Mouse (Mus musculus): ENCODE data around the gene Slc35f5.
A peak's percentile ranks its signal among the peaks of the same experiment; 100 is the strongest.

Slc35f5 gene

DNA sequence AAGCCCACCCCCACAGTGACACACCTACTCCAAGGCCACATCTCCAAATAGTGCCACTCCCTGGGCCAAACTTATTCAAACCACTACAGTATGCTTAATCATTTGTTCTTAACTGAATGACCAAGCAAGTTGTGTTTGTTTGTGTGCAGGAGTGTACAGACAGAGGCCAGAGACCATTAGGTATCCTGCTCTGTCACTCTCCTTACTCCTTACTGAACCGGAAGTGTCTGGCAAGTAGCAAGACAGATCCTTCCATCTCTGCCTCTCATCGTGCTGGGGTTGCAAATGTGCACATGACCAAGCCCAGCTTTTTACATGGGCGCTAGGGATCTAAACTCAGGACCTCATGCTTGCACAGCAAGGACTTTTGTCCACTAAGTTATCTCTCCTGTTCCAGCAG, 1.1 kb upstream of the Slc35f5 start:
- TF ChIP-seq POU5F1 (IDR thresholded peaks at IDR 0.05; ENCODE audit: borderline replicate concordance, low read length) (no peak), CTCF (conservative IDR thresholded peaks at IDR 0.05; ENCODE audit: low read length) (no peak), NANOG (IDR thresholded peaks at IDR 0.05; ENCODE audit: borderline replicate concordance, low read length) (no peak)

GRCm38 (mm10) chr1:125559721-125560120, 674 bp upstream of the Slc35f5 start:
- Histone ChIP-seq H3K36me3 (ENCODE audit: insufficient read depth, low read length) (no peaks in the 10 kb centered on the region), H3K27me3 (ENCODE audit: insufficient read depth, low read length) (no peaks in the 10 kb centered on the region), H3K9me3 (ENCODE audit: low read length) (no peaks in the 10 kb centered on the region), H3K4me1 (replicated peaks; ENCODE audit: low read depth, low read length) (peaks cover 39% of the 10 kb centered on the region), H3K4me3 (replicated peaks; ENCODE audit: low read length) (peak overlapping the region; percentile 91)
- TF ChIP-seq NANOG (IDR thresholded peaks at IDR 0.05; ENCODE audit: borderline replicate concordance, low read length) (no peak), POU5F1 (IDR thresholded peaks at IDR 0.05; ENCODE audit: borderline replicate concordance, low read length) (no peak)

More for the DNA sequence above, 1.1 kb upstream of the Slc35f5 start:
- Histone ChIP-seq H3K27me3 (ENCODE audit: insufficient read depth, low read length) (no peaks in the 10 kb centered on the region), H3K9me3 (ENCODE audit: low read length) (no peaks in the 10 kb centered on the region), H3K36me3 (ENCODE audit: insufficient read depth, low read length) (no peaks in the 10 kb centered on the region), H3K4me3 (replicated peaks; ENCODE audit: low read length) (peak overlapping the region; percentile 91), H3K4me1 (replicated peaks; ENCODE audit: low read depth, low read length) (peaks cover 39% of the 10 kb centered on the region)

- Histone ChIP-seq H3K9me3 (ENCODE audit: low read length) (no peaks in the 10 kb centered on the region), H3K4me1 (replicated peaks; ENCODE audit: low read depth, low read length) (peaks cover 39% of the 10 kb centered on the region), H3K27me3 (ENCODE audit: insufficient read depth, low read length) (no peaks in the 10 kb centered on the region), H3K4me3 (replicated peaks; ENCODE audit: low read length) (peak overlapping the region; percentile 91), H3K36me3 (ENCODE audit: insufficient read depth, low read length) (no peaks in the 10 kb centered on the region)
- TF ChIP-seq POU5F1 (IDR thresholded peaks at IDR 0.05; ENCODE audit: borderline replicate concordance, low read length), result no peak
- TF ChIP-seq CTCF (conservative IDR thresholded peaks at IDR 0.05; ENCODE audit: low read length), result no peak
- TF ChIP-seq NANOG (IDR thresholded peaks at IDR 0.05; ENCODE audit: borderline replicate concordance, low read length), result no peak
Measured at GRCm38 (mm10) chr1:125561206-125561605, 811 bp downstream of the Slc35f5 start.

DNA sequence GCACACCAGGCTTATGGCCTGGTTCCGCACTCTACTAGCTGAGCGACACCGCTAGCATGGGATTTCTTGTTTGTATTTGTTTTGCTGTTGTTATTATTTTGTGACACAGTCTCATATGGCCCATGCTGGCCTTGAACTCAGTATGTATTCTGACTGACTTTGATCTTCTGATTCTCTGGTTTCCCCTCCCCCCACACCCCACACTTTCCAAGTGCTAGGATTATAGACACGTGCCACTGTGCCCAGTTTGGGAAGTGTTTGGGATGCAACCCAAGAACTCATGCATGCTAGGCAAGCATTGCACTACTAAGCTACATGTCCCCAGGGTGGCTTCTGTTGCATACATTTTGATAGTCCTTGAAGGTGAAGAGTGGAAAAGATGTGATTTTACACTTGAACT, 1.4 kb downstream of the Slc35f5 start:
- H3K4me3 ChIP-seq (replicated peaks; ENCODE audit: low read length), result peak overlapping the region; percentile 91
- H3K4me1 ChIP-seq (replicated peaks; ENCODE audit: low read depth, low read length), result peaks cover 39% of the 10 kb centered on the region
- H3K9me3 ChIP-seq (ENCODE audit: low read length), result no peaks in the 10 kb centered on the region
- H3K36me3 ChIP-seq (ENCODE audit: insufficient read depth, low read length), result no peaks in the 10 kb centered on the region
- TF ChIP-seq NANOG (IDR thresholded peaks at IDR 0.05; ENCODE audit: borderline replicate concordance, low read length) (no peak), CTCF (conservative IDR thresholded peaks at IDR 0.05; ENCODE audit: low read length) (no peak), POU5F1 (IDR thresholded peaks at IDR 0.05; ENCODE audit: borderline replicate concordance, low read length) (no peak)
- H3K27me3 ChIP-seq (ENCODE audit: insufficient read depth, low read length), result no peaks in the 10 kb centered on the region

DNA sequence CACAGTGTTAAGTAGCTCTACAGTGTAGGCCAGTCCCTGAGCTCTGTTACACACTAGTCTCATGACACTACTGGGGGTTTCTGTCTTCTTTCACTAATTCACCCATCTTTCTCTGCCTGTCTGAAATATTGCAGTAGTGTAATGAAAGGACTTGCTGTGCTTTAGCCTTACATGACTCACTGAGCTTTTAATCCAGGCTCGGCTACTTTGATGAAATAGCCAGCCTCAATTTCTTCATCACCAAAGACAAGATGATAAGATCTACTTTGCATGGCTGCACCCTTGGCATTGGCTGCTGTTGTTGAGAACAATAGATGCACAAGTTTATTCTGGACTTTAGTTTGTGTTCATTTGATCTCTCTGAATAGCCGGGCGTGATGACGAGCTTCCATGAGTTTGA, 7.7 kb downstream of the Slc35f5 start:
- Histone ChIP-seq H3K27me3 (ENCODE audit: insufficient read depth, low read length) (no peaks in the 10 kb centered on the region), H3K9me3 (ENCODE audit: low read length) (no peaks in the 10 kb centered on the region), H3K36me3 (ENCODE audit: insufficient read depth, low read length) (peaks cover 39% of the 10 kb centered on the region), H3K4me1 (replicated peaks; ENCODE audit: low read depth, low read length) (no peaks in the 10 kb centered on the region), H3K4me3 (replicated peaks; ENCODE audit: low read length) (no peak overlapping the region)
- TF ChIP-seq CTCF (conservative IDR thresholded peaks at IDR 0.05; ENCODE audit: low read length) (no peak), POU5F1 (IDR thresholded peaks at IDR 0.05; ENCODE audit: borderline replicate concordance, low read length) (no peak), NANOG (IDR thresholded peaks at IDR 0.05; ENCODE audit: borderline replicate concordance, low read length) (no peak)

DNA sequence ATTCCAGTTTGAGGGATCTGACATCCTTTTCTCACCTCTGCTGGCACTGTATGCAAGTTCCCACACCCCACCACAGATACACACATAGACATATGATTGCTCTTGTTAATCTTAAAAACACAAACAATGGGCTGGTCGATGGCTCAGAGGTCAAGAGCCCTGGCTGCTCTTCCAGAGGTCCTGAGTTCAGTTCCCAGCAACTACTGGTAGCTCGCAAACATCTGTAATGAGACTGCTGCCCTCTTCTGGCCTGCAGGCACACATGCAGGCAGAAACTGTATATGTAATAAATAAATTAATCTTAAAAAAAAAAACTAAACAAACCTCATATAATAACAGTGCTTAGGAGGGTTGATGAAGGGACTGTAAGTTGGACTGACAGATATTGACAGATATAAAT, 13.8 kb downstream of the Slc35f5 start:
- TF ChIP-seq CTCF (conservative IDR thresholded peaks at IDR 0.05; ENCODE audit: low read length) (peak; percentile 61), POU5F1 (IDR thresholded peaks at IDR 0.05; ENCODE audit: borderline replicate concordance, low read length) (no peak)
- Histone ChIP-seq H3K36me3 (ENCODE audit: insufficient read depth, low read length) (peaks cover 43% of the 10 kb centered on the region), H3K4me1 (replicated peaks; ENCODE audit: low read depth, low read length) (no peaks in the 10 kb centered on the region), H3K9me3 (ENCODE audit: low read length) (no peaks in the 10 kb centered on the region), H3K4me3 (replicated peaks; ENCODE audit: low read length) (no peak overlapping the region), H3K27me3 (ENCODE audit: insufficient read depth, low read length) (no peaks in the 10 kb centered on the region)

- no peak for TF ChIP-seq CTCF (conservative IDR thresholded peaks at IDR 0.05; ENCODE audit: low read length)
- TF ChIP-seq NANOG (IDR thresholded peaks at IDR 0.05; ENCODE audit: borderline replicate concordance, low read length), result no peak
- TF ChIP-seq POU5F1 (IDR thresholded peaks at IDR 0.05; ENCODE audit: borderline replicate concordance, low read length), result no peak
- no peaks in the 10 kb centered on the region for H3K4me1 ChIP-seq (replicated peaks; ENCODE audit: low read depth, low read length)
- no peaks in the 10 kb centered on the region for H3K9me3 ChIP-seq (ENCODE audit: low read length)
- H3K36me3 ChIP-seq (ENCODE audit: insufficient read depth, low read length), result peaks cover 33% of the 10 kb centered on the region
- no peak overlapping the region for H3K4me3 ChIP-seq (replicated peaks; ENCODE audit: low read length)
- no peaks in the 10 kb centered on the region for H3K27me3 ChIP-seq (ENCODE audit: insufficient read depth, low read length)
Measured at GRCm38 (mm10) chr1:125575458-125576114, 15.2 kb downstream of the Slc35f5 start.

GRCm38 (mm10) chr1:125576965-125577364, 16.6 kb downstream of the Slc35f5 start:
- Histone ChIP-seq H3K36me3 (ENCODE audit: insufficient read depth, low read length) (peaks cover 33% of the 10 kb centered on the region), H3K4me3 (replicated peaks; ENCODE audit: low read length) (no peak overlapping the region), H3K9me3 (ENCODE audit: low read length) (no peaks in the 10 kb centered on the region), H3K27me3 (ENCODE audit: insufficient read depth, low read length) (no peaks in the 10 kb centered on the region), H3K4me1 (replicated peaks; ENCODE audit: low read depth, low read length) (no peaks in the 10 kb centered on the region)
- TF ChIP-seq POU5F1 (IDR thresholded peaks at IDR 0.05; ENCODE audit: borderline replicate concordance, low read length), result no peak

DNA sequence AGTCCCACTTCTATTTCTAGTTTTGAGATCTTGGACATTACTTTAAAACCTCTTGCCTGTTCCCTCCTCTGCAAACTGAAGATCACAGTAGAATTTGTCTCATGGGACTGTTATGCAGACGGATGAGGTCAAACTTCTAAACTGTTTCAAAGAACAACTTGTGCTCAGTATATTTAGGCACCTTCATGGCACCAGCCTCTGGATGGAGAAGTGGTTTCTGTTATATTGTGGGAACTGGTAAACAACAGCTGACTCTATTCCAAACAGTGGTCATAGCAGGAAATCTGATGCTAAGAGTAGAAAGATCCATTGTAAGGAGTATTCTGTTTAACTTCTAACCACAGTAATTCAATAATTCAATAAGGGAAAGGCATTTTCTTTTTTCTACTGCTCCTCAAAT, 17.7 kb downstream of the Slc35f5 start:
- no peaks in the 10 kb centered on the region for H3K4me1 ChIP-seq (replicated peaks; ENCODE audit: low read depth, low read length)
- H3K9me3 ChIP-seq (ENCODE audit: low read length), result no peaks in the 10 kb centered on the region
- H3K27me3 ChIP-seq (ENCODE audit: insufficient read depth, low read length), result no peaks in the 10 kb centered on the region
- H3K36me3 ChIP-seq (ENCODE audit: insufficient read depth, low read length), result peaks cover 23% of the 10 kb centered on the region
- TF ChIP-seq POU5F1 (IDR thresholded peaks at IDR 0.05; ENCODE audit: borderline replicate concordance, low read length) (no peak), NANOG (IDR thresholded peaks at IDR 0.05; ENCODE audit: borderline replicate concordance, low read length) (no peak), CTCF (conservative IDR thresholded peaks at IDR 0.05; ENCODE audit: low read length) (no peak)
- H3K4me3 ChIP-seq (replicated peaks; ENCODE audit: low read length), result no peak overlapping the region

All from E14TG2a.4 (cell line).